Mouse (Mus musculus): ENCODE results near the gene Thegl.

The Thegl gene

DNA sequence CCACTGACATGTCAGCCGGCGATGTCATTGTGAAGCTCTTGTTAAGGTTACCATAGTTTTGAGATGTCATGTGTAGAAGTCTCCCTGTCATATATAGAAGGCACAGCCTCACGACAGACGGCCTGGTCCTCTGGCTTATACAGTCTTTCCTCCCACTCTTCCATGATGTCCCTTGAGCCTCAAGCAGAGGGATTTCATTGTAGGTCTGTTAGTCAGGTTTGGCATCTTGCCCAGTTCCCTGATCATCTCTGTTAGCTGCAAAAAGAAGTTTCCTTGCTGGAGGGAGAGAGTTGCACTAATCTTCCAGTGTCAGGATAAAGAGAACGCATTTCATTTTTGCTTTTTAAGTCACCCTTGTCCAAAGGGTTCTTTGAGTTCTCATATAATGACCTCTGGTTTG is 36.8 kb downstream of the Thegl start:
- no peak for DNase-seq (ENCODE audit: low spot score in 2 of 2)

GRCm38 (mm10) chr5:77056881-77057440 is 41.1 kb downstream of the Thegl start:
- DNase-seq (ENCODE audit: low spot score in 2 of 2) = no peak

DNA sequence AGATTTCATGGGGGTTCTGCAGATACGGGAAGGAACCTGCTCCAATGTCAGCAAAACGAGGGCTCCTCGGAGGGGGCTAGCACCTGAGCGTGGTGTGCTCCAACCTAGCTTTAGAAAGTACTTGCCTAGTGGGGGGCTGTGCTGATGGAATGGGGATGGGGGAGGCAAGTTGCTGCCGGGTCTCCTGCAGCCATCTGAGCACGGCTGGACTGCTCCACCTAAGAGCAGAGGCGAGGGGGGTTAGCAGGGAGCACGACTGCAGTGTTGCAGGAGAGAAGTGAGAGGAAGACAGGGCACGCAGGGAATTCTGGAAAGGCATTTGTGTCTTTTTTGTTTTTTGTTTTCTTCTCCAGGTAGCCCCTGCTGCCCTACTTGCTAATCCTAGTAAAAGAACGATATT is 44.5 kb downstream of the Thegl start:
- DNase-seq (ENCODE audit: low spot score in 2 of 2) = no peak

DNA sequence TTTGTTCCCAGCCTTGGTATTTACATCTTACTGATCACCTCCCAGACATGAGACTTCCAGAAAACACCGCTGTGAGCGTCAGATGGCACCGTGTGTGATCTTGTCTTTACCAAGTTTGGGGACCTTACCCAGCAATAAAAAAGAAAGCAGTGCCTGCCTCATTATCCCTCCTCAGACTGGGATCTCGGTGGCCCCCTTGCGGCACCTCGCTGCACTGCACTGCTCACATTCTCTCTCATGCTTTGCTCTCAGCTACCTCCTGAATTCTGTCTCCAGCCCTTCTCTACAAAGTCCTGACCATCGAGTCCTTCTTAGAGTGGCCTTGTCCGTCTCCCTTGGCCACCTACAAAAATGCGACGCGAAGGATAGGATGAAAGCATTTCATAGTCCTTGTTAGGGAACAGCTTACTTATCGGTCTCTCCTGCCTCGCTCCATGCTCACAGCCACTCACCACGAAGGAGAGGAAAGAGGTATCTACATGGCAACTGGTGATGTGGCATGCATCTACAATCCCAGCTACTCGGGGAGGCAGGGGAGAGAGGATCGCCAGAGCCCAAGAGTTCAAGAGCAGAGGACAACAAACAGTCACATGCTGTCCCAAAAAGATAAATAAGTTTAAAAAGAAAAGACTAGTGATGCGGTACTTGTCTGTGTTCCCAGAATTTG is 45.7 kb downstream of the Thegl start:
- peak; percentile 57 to 66 for DNase-seq (ENCODE audit: low spot score in 2 of 2)

- DNase-seq (ENCODE audit: low spot score in 2 of 2) = no peak
Measured at GRCm38 (mm10) chr5:77067321-77067720, 51.5 kb downstream of the Thegl start.

DNA sequence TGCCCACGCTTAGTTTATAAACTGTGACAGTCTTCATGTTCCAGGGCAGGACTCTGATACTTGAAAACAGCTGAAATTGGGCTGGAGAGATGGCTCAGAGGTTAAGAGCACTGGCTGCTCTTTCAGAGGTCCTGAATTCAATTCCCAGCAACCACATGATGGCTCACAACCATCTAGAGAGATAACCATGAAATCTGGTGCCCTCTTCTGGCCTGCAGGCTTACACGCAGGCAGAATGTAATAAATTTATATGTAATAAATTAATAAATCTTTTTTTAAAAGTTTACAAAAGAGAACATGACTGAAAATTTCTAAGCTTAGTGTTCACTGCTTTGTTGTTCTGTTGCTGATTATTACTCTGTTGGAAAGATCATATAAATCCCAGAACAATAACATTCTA is 55.2 kb downstream of the Thegl start:
- DNase-seq (ENCODE audit: low spot score in 2 of 2) = no peak

DNA sequence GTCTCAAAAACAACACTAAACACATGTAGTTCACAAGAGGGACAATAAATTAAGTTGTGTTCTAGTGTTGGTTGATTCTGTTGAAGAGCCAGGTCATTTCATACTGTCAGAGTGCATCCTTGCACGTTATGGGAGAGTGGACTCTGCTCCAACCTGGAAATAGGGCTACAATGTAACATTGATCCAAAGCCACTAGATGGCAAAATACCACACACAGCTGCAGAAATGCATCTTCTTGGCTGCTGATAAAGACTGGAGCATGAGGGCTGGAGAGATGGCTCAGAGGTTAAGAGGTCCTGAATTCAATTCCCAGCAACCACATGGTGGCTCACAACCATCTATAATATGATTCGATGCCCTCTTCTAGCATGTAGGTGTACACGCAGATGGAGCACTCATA is 55.8 kb downstream of the Thegl start:
- DNase-seq (ENCODE audit: low spot score in 2 of 2) = no peak

- no peak for DNase-seq (ENCODE audit: low spot score in 2 of 2)
Measured at GRCm38 (mm10) chr5:77073794-77074193, 58.0 kb downstream of the Thegl start.

DNA sequence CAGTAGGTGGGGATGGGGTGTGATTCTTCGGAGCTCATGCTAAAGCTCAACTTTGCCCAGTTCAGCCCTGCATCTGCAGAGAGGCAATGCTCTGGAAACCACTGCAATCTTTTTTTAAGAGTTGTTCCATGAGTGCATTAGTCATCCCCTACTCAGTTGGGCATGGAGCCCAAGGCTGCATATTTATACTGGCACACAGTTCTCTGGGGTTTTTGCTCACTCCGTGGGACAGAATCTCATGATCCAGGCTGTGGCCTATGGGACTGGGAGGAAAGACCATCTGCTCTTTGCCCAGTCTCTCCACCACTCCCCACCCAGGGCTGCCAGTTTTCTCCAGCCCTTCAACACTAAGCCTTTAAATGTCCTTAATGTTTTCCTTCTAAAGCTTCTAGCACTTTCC is 59.1 kb downstream of the Thegl start:
- DNase-seq (ENCODE audit: low spot score in 2 of 2) = peak; percentile 48 to 64

- no peak for DNase-seq (ENCODE audit: low spot score in 2 of 2)
Measured at GRCm38 (mm10) chr5:77075951-77076350, 60.1 kb downstream of the Thegl start.

GRCm38 (mm10) chr5:77080761-77081160 is 64.9 kb downstream of the Thegl start:
- DNase-seq (ENCODE audit: low spot score in 2 of 2) = peak; percentile 19 to 26

- peak in 1 of 2 experiments; percentile 21 for DNase-seq (ENCODE audit: low spot score in 2 of 2)
Measured at GRCm38 (mm10) chr5:77082735-77083134, 66.9 kb downstream of the Thegl start.

- DNase-seq (ENCODE audit: low spot score in 2 of 2) = no peak
Measured at GRCm38 (mm10) chr5:77084418-77084817, 68.6 kb downstream of the Thegl start.

GRCm38 (mm10) chr5:77085753-77086450 is 70.1 kb downstream of the Thegl start:
- no peak for DNase-seq (ENCODE audit: low spot score in 2 of 2)

GRCm38 (mm10) chr5:77086541-77086940 is 70.7 kb downstream of the Thegl start:
- no peak for DNase-seq (ENCODE audit: low spot score in 2 of 2)

DNA sequence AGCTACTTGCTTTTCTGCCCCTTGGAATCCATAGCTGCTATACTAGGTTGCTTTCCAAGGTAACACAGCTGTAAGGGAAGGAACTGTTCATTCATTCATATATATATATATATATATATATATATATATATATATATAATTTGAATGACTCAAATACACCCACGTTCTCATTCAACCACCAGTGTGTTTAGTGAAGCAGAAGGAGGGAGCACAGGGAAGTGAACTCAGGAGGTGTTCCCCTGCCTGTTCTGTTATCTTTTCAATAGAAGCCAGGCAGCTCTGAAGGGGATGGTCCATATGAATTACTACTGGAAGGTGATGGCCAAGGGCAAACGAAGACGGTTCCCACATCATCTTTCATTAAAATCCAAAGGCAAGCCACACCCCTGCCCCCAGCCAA is 71.3 kb downstream of the Thegl start:
- no peak for DNase-seq (ENCODE audit: low spot score in 2 of 2)

DNA sequence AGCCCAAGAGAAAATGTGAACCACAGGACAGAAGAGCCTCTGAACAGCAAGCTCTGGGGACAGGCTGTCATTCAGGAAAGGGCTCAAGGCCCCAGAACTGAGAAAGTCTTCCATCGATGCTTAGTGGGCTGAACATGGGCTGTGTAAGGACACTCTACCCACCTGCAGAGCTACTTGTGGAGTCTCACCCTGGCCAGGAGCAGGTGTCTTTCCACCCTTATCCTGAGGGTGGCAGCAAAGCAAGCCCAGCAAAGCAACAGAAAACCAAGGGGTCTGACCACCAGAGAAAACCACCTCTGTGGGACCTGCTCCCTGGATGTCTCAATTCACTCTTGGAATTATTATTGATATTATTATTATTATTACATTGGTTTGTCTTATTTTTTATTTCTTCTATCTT is 73.5 kb downstream of the Thegl start:
- DNase-seq (ENCODE audit: low spot score in 2 of 2) = peak in 1 of 2 experiments; percentile 31

- DNase-seq (ENCODE audit: low spot score in 2 of 2) = no peak
Measured at GRCm38 (mm10) chr5:77089901-77090300, 74.1 kb downstream of the Thegl start.

DNA sequence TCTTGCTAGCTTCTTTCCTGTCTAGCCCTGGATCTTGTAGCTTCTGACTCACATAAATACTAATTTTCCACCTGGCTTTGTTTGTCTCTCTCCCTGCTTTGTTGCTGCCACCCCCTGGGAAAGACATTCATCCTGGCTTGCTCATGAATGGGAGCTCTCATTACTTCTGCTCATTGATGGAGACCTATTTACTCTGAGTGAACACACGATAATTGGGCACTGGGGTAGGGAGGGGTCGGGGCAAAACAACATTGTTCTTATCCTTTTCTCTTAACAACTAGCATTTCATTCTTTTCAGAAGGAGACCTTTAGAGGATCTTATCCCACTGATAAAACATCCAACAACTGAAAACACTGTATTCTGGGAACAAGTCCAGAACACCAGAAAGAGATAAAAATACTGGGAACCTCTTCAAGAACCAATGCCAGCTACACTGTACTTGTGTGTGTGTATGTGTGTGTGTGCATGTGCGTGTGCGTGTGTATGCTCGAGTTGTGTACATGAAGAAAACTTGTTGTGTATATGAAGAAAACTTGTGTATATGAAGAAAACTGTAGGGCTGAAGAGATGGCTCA is 74.8 kb downstream of the Thegl start:
- no peak for DNase-seq (ENCODE audit: low spot score in 2 of 2)

DNA sequence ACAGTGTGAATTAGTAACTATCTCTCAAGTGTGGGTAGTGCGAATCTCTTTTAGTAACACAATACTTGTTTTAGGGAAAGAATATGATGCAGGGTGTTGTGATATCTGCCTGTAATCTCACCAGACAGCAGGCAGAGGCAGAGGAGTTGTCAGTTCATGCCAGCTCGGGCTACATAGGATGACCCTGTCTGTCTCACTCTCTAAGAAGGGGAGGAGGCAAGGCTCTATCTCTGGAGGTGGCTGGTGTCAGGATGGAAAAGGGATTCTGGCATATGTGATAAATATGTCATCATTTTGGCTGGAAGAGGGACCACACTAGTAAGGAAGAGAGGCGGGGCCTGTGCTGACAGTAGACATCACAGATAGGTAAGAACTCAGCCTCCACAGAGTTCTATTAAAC is 76.1 kb downstream of the Thegl start:
- no peak for DNase-seq (ENCODE audit: low spot score in 2 of 2)

GRCm38 (mm10) chr5:77092531-77092930 is 76.7 kb downstream of the Thegl start:
- DNase-seq (ENCODE audit: low spot score in 2 of 2) = no peak

DNA sequence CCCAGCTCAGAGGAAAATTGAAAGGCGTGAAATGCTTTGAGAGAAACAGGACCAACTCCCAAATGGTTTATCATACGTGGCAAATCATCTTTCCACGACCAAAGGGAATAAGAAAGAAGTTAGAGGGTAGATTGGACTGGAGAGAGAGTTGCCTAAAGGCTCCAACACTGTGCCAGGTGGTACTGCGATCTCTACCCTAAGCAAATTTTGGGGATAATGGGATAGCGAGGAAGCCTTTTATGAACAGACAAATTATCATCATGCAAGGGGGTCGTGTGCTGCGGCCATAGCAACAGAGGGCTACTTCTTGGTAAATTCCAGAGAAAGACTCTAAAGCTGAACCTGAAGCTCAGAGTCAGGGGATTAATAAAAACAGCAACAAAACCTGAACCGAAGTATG is 78.1 kb downstream of the Thegl start:
- no peak for DNase-seq (ENCODE audit: low spot score in 2 of 2)
